Mouse (Mus musculus) lung, adult 2 months (tissue): ENCODE measurements around the gene Myo3b. TPM values are rescaled to one million over a fixed set of nuclear protein-coding genes. Genes with fewer than 3 reads are reported as not detected.
"Not testable (repeated sequence)": the region's sequence is repeated elsewhere in the genome, so short reads cannot be mapped to it uniquely, and the experiment has no call there.

Source experiments
- DNase-seq: peaks from one replicate; pipeline ENCODE4 v3.0.0; 2022
- H3K4me1 ChIP-seq: fragments of 200-500 bp; 2 replicates; pipeline ENCODE4 v1.6.1; 2011; ENCODE audit warnings: low read length; ENCODE audit not compliant: control insufficient read depth, insufficient read depth
- H3K4me3 ChIP-seq: fragments of 200-500 bp; replicated peaks from 2 replicates; pipeline ENCODE3; 2011; ENCODE audit warnings: low read depth, mild to moderate bottlenecking, control low read depth, low read length; ENCODE audit errors: extremely low read depth
- CTCF ChIP-seq: fragments of 200-500 bp; IDR thresholded peaks from 2 replicates; pipeline ENCODE4 v1.5.1; 2011; ENCODE audit warnings: mild to moderate bottlenecking, low read length, control low read depth; ENCODE audit not compliant: insufficient read depth
- POLR2A ChIP-seq: fragments of 200-500 bp; IDR thresholded peaks from 2 replicates; pipeline ENCODE4 v1.6.1; 2011; ENCODE audit warnings: low read depth, mild to moderate bottlenecking, control low read depth, low read length, borderline replicate concordance; ENCODE audit errors: extremely low read depth
- WGBS: fragments of 180-500 bp; shearing (Covaris S2); methylation state at CpG from one replicate; pipeline ENCODE4 v1.1.7; 2018; 5-methylcytosine and 5-hydroxymethylcytosine counted together
- polyA plus RNA-seq: library from polyadenylated mRNA; depleted of rRNA; stranded (reverse); fragments of >200 nt; gene quantifications from 2 replicates; pipeline ENCODE4 v1.2.3, GENCODE M21; 2012

Gene Myo3b
- polyA plus RNA-seq, 1 experiment = 0.19 TPM

GRCm38 (mm10) chr2:70210427-70211332, 171.8 kb downstream of the Myo3b start:
- H3K4me1 ChIP-seq = no peaks in the 10 kb centered on the region
- 83% methylated on average over 22 of the region's 22 CpGs for WGBS

GRCm38 (mm10) chr2:70214401-70214800, 175.5 kb downstream of the Myo3b start:
- WGBS = 74% methylated on average over 8 of the region's 8 CpGs

More at GRCm38 (mm10) chr2:70210427-70211332, 171.8 kb downstream of the Myo3b start:
- no peak for DNase-seq
- no peak overlapping the region for H3K4me3 ChIP-seq
- TF ChIP-seq CTCF (no peak), POLR2A (no peak)

GRCm38 (mm10) chr2:70217800-70218199, 178.9 kb downstream of the Myo3b start:
- WGBS = 70% methylated on average over 3 of the region's 3 CpGs
- H3K4me1 ChIP-seq = no peaks in the 10 kb centered on the region

More at GRCm38 (mm10) chr2:70214401-70214800, 175.5 kb downstream of the Myo3b start:
- no peak for TF ChIP-seq POLR2A
- TF ChIP-seq CTCF = no peak
- Histone ChIP-seq H3K4me3 (no peak overlapping the region), H3K4me1 (no peaks in the 10 kb centered on the region)
- DNase-seq = no peak

GRCm38 (mm10) chr2:70218469-70218868, 179.5 kb downstream of the Myo3b start:
- WGBS = 77% methylated on average over 8 of the region's 8 CpGs
- H3K4me1 ChIP-seq = no peaks in the 10 kb centered on the region
- no peak for TF ChIP-seq POLR2A
- TF ChIP-seq CTCF = no peak
- no peak overlapping the region for H3K4me3 ChIP-seq
- no peak for DNase-seq

More at GRCm38 (mm10) chr2:70217800-70218199, 178.9 kb downstream of the Myo3b start:
- TF ChIP-seq CTCF = no peak
- TF ChIP-seq POLR2A = no peak
- DNase-seq = no peak
- no peak overlapping the region for H3K4me3 ChIP-seq

- no peak for TF ChIP-seq POLR2A
- no peak for TF ChIP-seq CTCF
- WGBS = 8% methylated on average over 3 of the region's 3 CpGs
- Histone ChIP-seq H3K4me1 (no peaks in the 10 kb centered on the region), H3K4me3 (no peak overlapping the region)
- DNase-seq = peak; percentile 2
These were observed 187.8 kb downstream of the Myo3b start for GRCm38 (mm10) chr2:70226679-70227078.

- 64% methylated on average over 4 of the region's 4 CpGs for WGBS
- H3K4me1 ChIP-seq, H3K4me3 ChIP-seq, DNase-seq: not testable (repeated sequence)
These were observed 195.5 kb downstream of the Myo3b start for GRCm38 (mm10) chr2:70234450-70234849.

GRCm38 (mm10) chr2:70245981-70246380, 207.1 kb downstream of the Myo3b start:
- no peak for DNase-seq
- Histone ChIP-seq H3K4me3 (no peak overlapping the region), H3K4me1 (no peaks in the 10 kb centered on the region)
- no peak for TF ChIP-seq POLR2A
- TF ChIP-seq CTCF = no peak
- WGBS = 52% methylated on average over 4 of the region's 4 CpGs

GRCm38 (mm10) chr2:70248616-70249015, 209.7 kb downstream of the Myo3b start:
- Histone ChIP-seq H3K4me3 (no peak overlapping the region), H3K4me1 (no peaks in the 10 kb centered on the region)
- no peak for DNase-seq
- no peak for TF ChIP-seq POLR2A
- TF ChIP-seq CTCF = no peak
- 77% methylated on average over 7 of the region's 7 CpGs for WGBS

GRCm38 (mm10) chr2:70249872-70250271, 210.9 kb downstream of the Myo3b start:
- TF ChIP-seq POLR2A = no peak
- no peak for TF ChIP-seq CTCF
- DNase-seq = no peak
- no peaks in the 10 kb centered on the region for H3K4me1 ChIP-seq
- no peak overlapping the region for H3K4me3 ChIP-seq
- 40% methylated on average over 4 of the region's 4 CpGs for WGBS

- no peaks in the 10 kb centered on the region for H3K4me1 ChIP-seq
These were observed 212.3 kb downstream of the Myo3b start for GRCm38 (mm10) chr2:70251256-70251655.

More at GRCm38 (mm10) chr2:70251256-70251655, 212.3 kb downstream of the Myo3b start:
- TF ChIP-seq CTCF (no peak), POLR2A (no peak)
- no peak overlapping the region for H3K4me3 ChIP-seq
- DNase-seq = no peak
- 87% methylated on average over 10 of the region's 10 CpGs for WGBS
